Mouse (Mus musculus): ENCODE measurements at regions not wholly inside any gene's neighbourhood (a gene's known extent, or its start where the extent isn't known, plus 50 kb on each side); places are given as distances from the start of the nearest gene placed in this dataset.

- DNase-seq (ENCODE audit: low read depth, low spot score) = no peak
Measured at GRCm38 (mm10) chr14:64594021-64594561, 490.0 kb downstream of the Prss52 start.

- DNase-seq (ENCODE audit: low read depth, low spot score) = no peak
Measured at GRCm38 (mm10) chr14:64594811-64595522, 490.9 kb downstream of the Prss52 start.

- no peak for DNase-seq (ENCODE audit: low read depth, low spot score)
Measured at GRCm38 (mm10) chr14:64595523-64595889, 491.4 kb downstream of the Prss52 start.

GRCm38 (mm10) chr14:64595891-64596290 lies 491.8 kb downstream of the Prss52 start:
- no peak for DNase-seq (ENCODE audit: low read depth, low spot score)

- no peak for DNase-seq (ENCODE audit: low read depth, low spot score)
Measured at GRCm38 (mm10) chr14:64597218-64597617, 493.1 kb downstream of the Prss52 start.
